ENCODE assay signal across 22 mouse cellular contexts in the genomic region with DNA sequence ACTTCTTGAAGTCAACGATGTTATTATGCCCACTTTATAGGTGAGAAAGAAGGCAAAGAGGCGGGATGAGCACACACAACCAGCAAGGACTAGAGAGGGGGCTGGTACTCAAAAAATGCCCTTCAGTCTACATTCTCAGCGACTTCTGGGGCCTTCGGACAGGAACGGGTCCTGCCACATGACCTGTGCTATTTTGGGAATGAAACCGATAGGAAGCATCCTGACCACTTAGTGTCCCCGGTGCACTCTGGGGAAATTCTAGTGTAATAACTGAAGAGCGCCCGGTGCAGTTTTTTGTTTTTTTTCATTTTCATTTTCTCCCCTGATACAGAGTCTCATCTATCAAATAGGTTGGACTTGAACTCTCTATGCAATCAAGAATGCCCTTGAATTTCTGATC.
A peak's percentile ranks its signal among the peaks of the same experiment; 100 is the strongest.
DNase-seq lines count a peak whose midpoint lies in the region; ATAC-seq and TF ChIP-seq lines count a peak whose summit lies in the region.
"Had no signal": no experiment of that assay in that cellular context is flagged by ENCODE, and none has a peak within 500 bp of the region (broad histone marks: within the 10 kb centered on the region; RNA-seq: fewer than 3 reads in every experiment).

No protein-coding gene starts in this region.

- no peak for ATAC-seq in heart, embryonic 12.5 days (ENCODE audit: insufficient number of reproducible peaks, low FRiP score)
- ATAC-seq in heart, embryonic 15.5 days (replicated peaks; ENCODE audit: insufficient number of reproducible peaks, insufficient read depth, low FRiP score, low read depth) = peak; percentile 58; the same call in 1 of the 2 replicates
- ATAC-seq in heart, postnatal 0 days (ENCODE audit: insufficient read depth, low read depth) = peak; percentile 85
- ATAC-seq: forebrain, embryonic 14.5 days; intestine, embryonic 16.5 days had no signal

- TF ChIP-seq CTCF in heart, postnatal 0 days (IDR thresholded peaks at IDR 0.05; ENCODE audit: low read depth) = no peak
- TF ChIP-seq CTCF in small intestine, adult 2 months (IDR thresholded peaks at IDR 0.05; ENCODE audit: extremely low read depth, insufficient read length, insufficient replicate concordance, low read depth, low read length) = no peak

- no peak for TF ChIP-seq POLR2A in small intestine, adult 2 months (IDR thresholded peaks at IDR 0.05; ENCODE audit: low read depth, low read length)

- no peaks in the 10 kb centered on the region for H3K9me3 ChIP-seq in heart, embryonic 12.5 days (replicated peaks)
- no peaks in the 10 kb centered on the region for H3K9me3 ChIP-seq in heart, embryonic 15.5 days (replicated peaks)
- no peaks in the 10 kb centered on the region for H3K9me3 ChIP-seq in heart, postnatal 0 days (replicated peaks; ENCODE audit: control insufficient read depth, low read length)
- H3K9me3 ChIP-seq: embryonic facial prominence, embryonic 15.5 days; forebrain, embryonic 10.5 days; G1E; hindbrain, embryonic 10.5 days had no signal

- H3K4me1 ChIP-seq in heart, embryonic 12.5 days (replicated peaks) = peaks cover 27% of the 10 kb centered on the region
- H3K4me1 ChIP-seq in heart, embryonic 15.5 days (replicated peaks) = peaks cover 26% of the 10 kb centered on the region
- H3K4me1 ChIP-seq in heart, postnatal 0 days (ENCODE audit: control insufficient read depth, insufficient read depth) = no peaks in the 10 kb centered on the region
- no peaks in the 10 kb centered on the region for H3K4me1 ChIP-seq in small intestine, adult 2 months (ENCODE audit: control insufficient read depth, insufficient read depth, insufficient read length, low read length)

- TF ChIP-seq EP300 in heart, postnatal 0 days (IDR thresholded peaks at IDR 0.05; ENCODE audit: low read depth) = peak; percentile 62

- 43% methylated on average over 9 of the region's 9 CpGs for WGBS in heart, embryonic 12.5 days
- 30% methylated on average over 9 of the region's 9 CpGs for WGBS in heart, embryonic 15.5 days
- 25% methylated on average over 9 of the region's 9 CpGs for WGBS in heart, postnatal 0 days
- 81% methylated on average over 9 of the region's 9 CpGs for WGBS in small intestine, adult 2 months

- no peak overlapping the region for H3K4me2 ChIP-seq in heart, embryonic 12.5 days
- no peak overlapping the region for H3K4me2 ChIP-seq in heart, embryonic 15.5 days
- H3K4me2 ChIP-seq in heart, postnatal 0 days (ENCODE audit: low read depth, low read length) = no peak overlapping the region
- H3K4me2 ChIP-seq: embryonic facial prominence, embryonic 15.5 days; hindbrain, embryonic 14.5 days had no signal

- no peak overlapping the region for H3K4me3 ChIP-seq in heart, embryonic 12.5 days
- no peak overlapping the region for H3K4me3 ChIP-seq in heart, embryonic 15.5 days
- no peak overlapping the region for H3K4me3 ChIP-seq in heart, postnatal 0 days (ENCODE audit: low read depth, low read length)
- no peak overlapping the region for H3K4me3 ChIP-seq in small intestine, adult 2 months (ENCODE audit: low read depth, low read length)
- H3K4me3 ChIP-seq: embryonic facial prominence, embryonic 15.5 days; erythroblast, embryonic 14.5 days; forebrain, embryonic 10.5 days; hindbrain, embryonic 10.5 days had no signal

- peak overlapping the region; percentile 20; the same call in 1 of the 2 replicates for H3K9ac ChIP-seq in heart, embryonic 12.5 days
- no peak overlapping the region for H3K9ac ChIP-seq in heart, embryonic 15.5 days
- 0 out of 2 replicates have a peak overlapping the region, but pooled peaks have one; percentile 3 for H3K9ac ChIP-seq in heart, postnatal 0 days (replicated peaks; ENCODE audit: low read depth, low read length)
- H3K9ac ChIP-seq: embryonic facial prominence, embryonic 15.5 days; hindbrain, embryonic 14.5 days had no signal

- H3K27me3 ChIP-seq in heart, embryonic 12.5 days (replicated peaks) = no peaks in the 10 kb centered on the region
- H3K27me3 ChIP-seq in heart, embryonic 15.5 days = no peaks in the 10 kb centered on the region
- no peaks in the 10 kb centered on the region for H3K27me3 ChIP-seq in heart, postnatal 0 days (ENCODE audit: control insufficient read depth, insufficient read depth, low read length)
- H3K27me3 ChIP-seq in small intestine, adult 2 months (ENCODE audit: control insufficient read depth, insufficient read depth, low read length) = no peaks in the 10 kb centered on the region
- H3K27me3 ChIP-seq: embryonic facial prominence, embryonic 15.5 days had no signal

- peaks cover 11% of the 10 kb centered on the region for H3K36me3 ChIP-seq in heart, embryonic 12.5 days
- H3K36me3 ChIP-seq in heart, embryonic 15.5 days = peaks cover 9% of the 10 kb centered on the region; the same call in 1 of the 2 replicates
- peaks cover 24% of the 10 kb centered on the region for H3K36me3 ChIP-seq in heart, postnatal 0 days (replicated peaks; ENCODE audit: control insufficient read depth, insufficient read depth, low read length)
- H3K36me3 ChIP-seq in small intestine, adult 2 months (ENCODE audit: control insufficient read depth, insufficient read depth, low read length) = peaks cover 41% of the 10 kb centered on the region
- H3K36me3 ChIP-seq: forebrain, embryonic 10.5 days; G1E had no signal

- no peak for DNase-seq in heart, adult 9 months (ENCODE audit: low spot score in 2 of 2)
- peak; percentile 76 for DNase-seq in heart, postnatal 0 days (ENCODE audit: low spot score)
- DNase-seq in gastrocnemius, adult 8-10 months (ENCODE audit: low spot score in 2 of 2) = no peak
- no peak for DNase-seq in thymus, postnatal 0 days (ENCODE audit: low spot score)
- DNase-seq: adrenal gland, adult 8-10 months; adrenal gland, postnatal 36 days; cerebellum, adult 2 months; cerebellum, postnatal 10 days; embryo, embryonic 11 days; gastrocnemius, postnatal 10 days; kidney, adult 2 months had no signal

- H3K27ac ChIP-seq in heart, embryonic 12.5 days (ENCODE audit: poor library complexity, severe bottlenecking) = peak overlapping the region; percentile 70
- H3K27ac ChIP-seq in heart, embryonic 15.5 days = peak overlapping the region; percentile 70
- peak overlapping the region; percentile 76 for H3K27ac ChIP-seq in heart, postnatal 0 days (ENCODE audit: low read depth)
- peak overlapping the region; percentile 12; the same call in 1 of the 2 replicates for H3K27ac ChIP-seq in small intestine, adult 2 months (ENCODE audit: insufficient read depth, low read depth, low read length)
- H3K27ac ChIP-seq: embryonic facial prominence, embryonic 15.5 days; forebrain, embryonic 10.5 days; hindbrain, embryonic 10.5 days; hindbrain, embryonic 14.5 days had no signal

Comparison
In these comparisons a context has a peak if more than half of its experiments do, and no peak if none do; other contexts are left out.
1. H3K27ac ChIP-seq: peak in every context shown above with its lines; median percentile 76 in heart, postnatal 0 days; 70 in heart, embryonic 12.5 days; 70 in heart, embryonic 15.5 days; 12 in small intestine, adult 2 months.